Mouse (Mus musculus): ENCODE data around the gene Cnot6l. TPM values are rescaled to one million over a fixed set of nuclear protein-coding genes. Genes with fewer than 3 reads are reported as not detected.

Gene Cnot6l
- polyA plus RNA-seq, 1 experiment from 2014 or later: 20.0 TPM

DNA sequence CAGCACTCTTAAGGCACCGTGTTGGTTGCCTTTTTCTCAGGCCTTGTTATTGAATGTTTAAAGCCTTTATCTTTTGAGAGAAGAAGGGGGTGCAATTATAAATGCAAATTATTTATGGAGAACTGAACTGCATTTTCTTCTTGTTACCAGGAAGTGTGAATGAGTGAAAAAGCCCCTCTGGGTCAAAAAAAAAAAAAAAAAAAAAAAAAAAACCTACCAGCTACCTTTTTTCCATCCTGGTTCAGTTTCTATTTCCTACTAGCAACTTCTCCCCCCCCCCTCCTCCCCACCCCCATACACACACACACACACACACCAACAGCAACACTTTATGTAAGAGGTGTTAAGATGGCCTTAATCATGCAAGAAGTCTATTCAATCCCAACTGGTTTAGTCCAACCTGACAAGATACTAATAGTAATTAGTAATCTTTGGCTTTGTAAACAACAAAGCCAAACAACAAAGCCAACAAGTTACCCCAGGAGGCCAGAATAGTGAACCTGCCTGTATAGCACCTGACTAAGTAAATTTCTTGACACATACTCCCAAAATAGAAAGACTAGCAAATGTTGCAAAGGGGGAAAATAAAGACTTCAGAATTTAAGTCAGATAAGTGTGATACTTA, 463 bp downstream of the Cnot6l start:
- WGBS: 8% methylated on average over 1 of the region's 1 CpGs
- Histone ChIP-seq H3K4me3 (replicated peaks; ENCODE audit: low read length) (peak overlapping the region; percentile 95), H3K9me3 (ENCODE audit: control insufficient read depth, low read length) (no peaks in the 10 kb centered on the region), H3K4me2 (replicated peaks) (peak overlapping the region; percentile 80), H3K36me3 (replicated peaks; ENCODE audit: control insufficient read depth, insufficient read depth) (no peaks in the 10 kb centered on the region), H3K9ac (peak overlapping the region; percentile 94), H3K27ac (peak overlapping the region; percentile 98), H3K4me1 (replicated peaks; ENCODE audit: control insufficient read depth, insufficient read depth, low read length) (peaks cover 14% of the 10 kb centered on the region), H3K27me3 (ENCODE audit: control insufficient read depth, insufficient read depth, low read length) (no peaks in the 10 kb centered on the region)
- ATAC-seq (ENCODE audit: low FRiP score) (no peak), DNase-seq (ENCODE audit: low spot score) (no peak)

- peak overlapping the region; percentile 94 for H3K9ac ChIP-seq
- peak overlapping the region; percentile 98 for H3K27ac ChIP-seq
- H3K27me3 ChIP-seq (ENCODE audit: control insufficient read depth, insufficient read depth, low read length): no peaks in the 10 kb centered on the region
- peaks cover 14% of the 10 kb centered on the region for H3K4me1 ChIP-seq (replicated peaks; ENCODE audit: control insufficient read depth, insufficient read depth, low read length)
- H3K4me2 ChIP-seq (replicated peaks): peak overlapping the region; percentile 80
- H3K9me3 ChIP-seq (ENCODE audit: control insufficient read depth, low read length): no peaks in the 10 kb centered on the region
- no peaks in the 10 kb centered on the region for H3K36me3 ChIP-seq (replicated peaks; ENCODE audit: control insufficient read depth, insufficient read depth)
- ATAC-seq (ENCODE audit: low FRiP score) (peak; percentile 92), DNase-seq (ENCODE audit: low spot score) (peak; percentile 91)
- peak overlapping the region; percentile 95 for H3K4me3 ChIP-seq (replicated peaks; ENCODE audit: low read length)
- WGBS: under 1% methylated on average over 56 of the region's 56 CpGs
These were observed 1.3 kb downstream of the Cnot6l start for GRCm38 (mm10) chr5:96162399-96163331.

- H3K27me3 ChIP-seq (ENCODE audit: control insufficient read depth, insufficient read depth, low read length): no peaks in the 10 kb centered on the region
- DNase-seq (ENCODE audit: low spot score) (peak; percentile 33), ATAC-seq (ENCODE audit: low FRiP score) (peak; percentile 70)
- peak overlapping the region; percentile 95 for H3K4me3 ChIP-seq (replicated peaks; ENCODE audit: low read length)
- no peaks in the 10 kb centered on the region for H3K9me3 ChIP-seq (ENCODE audit: control insufficient read depth, low read length)
- H3K27ac ChIP-seq: peak overlapping the region; percentile 98
- peaks cover 14% of the 10 kb centered on the region for H3K4me1 ChIP-seq (replicated peaks; ENCODE audit: control insufficient read depth, insufficient read depth, low read length)
- peak overlapping the region; percentile 94 for H3K9ac ChIP-seq
- H3K36me3 ChIP-seq (replicated peaks; ENCODE audit: control insufficient read depth, insufficient read depth): no peaks in the 10 kb centered on the region
- H3K4me2 ChIP-seq (replicated peaks): peak overlapping the region; percentile 80
- under 1% methylated on average over 93 of the region's 114 CpGs for WGBS
These were observed 2.2 kb downstream of the Cnot6l start for GRCm38 (mm10) chr5:96161578-96162398.

GRCm38 (mm10) chr5:96161263-96161577, 2.8 kb downstream of the Cnot6l start:
- ATAC-seq (ENCODE audit: low FRiP score) (peak; percentile 28), DNase-seq (ENCODE audit: low spot score) (no peak)
- H3K27me3 ChIP-seq (ENCODE audit: control insufficient read depth, insufficient read depth, low read length): no peaks in the 10 kb centered on the region
- peak overlapping the region; percentile 98 for H3K27ac ChIP-seq
- H3K36me3 ChIP-seq (replicated peaks; ENCODE audit: control insufficient read depth, insufficient read depth): no peaks in the 10 kb centered on the region
- H3K9ac ChIP-seq: peak overlapping the region; percentile 94
- under 1% methylated on average over 37 of the region's 45 CpGs for WGBS
- H3K4me1 ChIP-seq (replicated peaks; ENCODE audit: control insufficient read depth, insufficient read depth, low read length): peaks cover 14% of the 10 kb centered on the region
- H3K4me3 ChIP-seq (replicated peaks; ENCODE audit: low read length): peak overlapping the region; percentile 95
- no peaks in the 10 kb centered on the region for H3K9me3 ChIP-seq (ENCODE audit: control insufficient read depth, low read length)
- H3K4me2 ChIP-seq (replicated peaks): peak overlapping the region; percentile 80

GRCm38 (mm10) chr5:96160467-96161262, 3.3 kb downstream of the Cnot6l start:
- Histone ChIP-seq H3K4me2 (replicated peaks) (peak overlapping the region; percentile 80), H3K27me3 (ENCODE audit: control insufficient read depth, insufficient read depth, low read length) (no peaks in the 10 kb centered on the region), H3K4me3 (replicated peaks; ENCODE audit: low read length) (peak overlapping the region; percentile 95), H3K9me3 (ENCODE audit: control insufficient read depth, low read length) (no peaks in the 10 kb centered on the region), H3K36me3 (replicated peaks; ENCODE audit: control insufficient read depth, insufficient read depth) (no peaks in the 10 kb centered on the region), H3K9ac (peak overlapping the region; percentile 94), H3K4me1 (replicated peaks; ENCODE audit: control insufficient read depth, insufficient read depth, low read length) (peaks cover 14% of the 10 kb centered on the region), H3K27ac (peak overlapping the region; percentile 98)
- DNase-seq (ENCODE audit: low spot score) (peak; percentile 48), ATAC-seq (ENCODE audit: low FRiP score) (no peak)
- under 1% methylated on average over 48 of the region's 50 CpGs for WGBS

DNA sequence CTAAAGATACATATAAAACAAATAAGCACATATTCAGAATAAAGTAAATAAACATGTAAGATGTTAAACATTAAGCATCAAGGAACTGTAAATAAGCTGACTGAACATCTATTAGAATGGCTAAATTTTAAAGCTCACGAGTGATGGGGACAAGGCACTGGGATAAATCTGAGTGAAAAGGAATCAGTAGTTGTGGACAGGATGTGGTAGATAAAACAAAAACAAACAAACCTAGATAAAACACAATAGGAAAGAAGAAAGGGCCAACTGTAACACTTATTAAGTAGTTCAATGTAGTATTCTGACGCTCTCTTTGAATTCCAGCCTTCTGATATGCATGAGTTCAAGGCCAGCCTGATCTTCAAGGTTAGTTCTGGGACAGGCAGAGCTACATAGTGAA, 21.6 kb downstream of the Cnot6l start:
- Histone ChIP-seq H3K9ac (no peak overlapping the region), H3K27me3 (ENCODE audit: control insufficient read depth, insufficient read depth, low read length) (no peaks in the 10 kb centered on the region), H3K4me2 (replicated peaks) (no peak overlapping the region), H3K36me3 (replicated peaks; ENCODE audit: control insufficient read depth, insufficient read depth) (no peaks in the 10 kb centered on the region), H3K9me3 (ENCODE audit: control insufficient read depth, low read length) (no peaks in the 10 kb centered on the region), H3K4me1 (replicated peaks; ENCODE audit: control insufficient read depth, insufficient read depth, low read length) (no peaks in the 10 kb centered on the region; the same call in 1 of the 2 replicates), H3K4me3 (replicated peaks; ENCODE audit: low read length) (no peak overlapping the region), H3K27ac (no peak overlapping the region)
- DNase-seq (ENCODE audit: low spot score) (no peak), ATAC-seq (ENCODE audit: low FRiP score) (no peak)
- 84% methylated on average over 2 of the region's 2 CpGs for WGBS

DNA sequence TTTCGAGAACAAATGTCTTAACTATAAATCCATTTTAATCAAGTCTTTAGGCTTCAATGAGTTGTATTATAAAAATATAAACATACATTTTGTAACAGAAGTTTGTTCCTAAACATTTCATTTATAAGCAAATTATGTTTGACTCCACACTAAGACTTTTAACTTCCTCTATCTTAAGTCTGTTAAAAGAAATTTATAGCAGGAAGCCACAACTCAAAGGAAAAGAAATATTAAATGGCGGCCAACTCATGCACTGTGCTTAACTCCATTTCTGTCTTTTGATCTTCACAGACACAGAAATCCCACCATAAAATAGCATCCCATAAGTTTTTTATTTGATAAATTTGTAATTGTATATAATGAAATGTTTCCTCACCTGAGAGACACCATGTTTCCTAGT, 33.3 kb downstream of the Cnot6l start:
- H3K4me3 ChIP-seq (replicated peaks; ENCODE audit: low read length): no peak overlapping the region
- no peak overlapping the region for H3K4me2 ChIP-seq (replicated peaks)
- 0 out of 2 replicates have a peak, but pooled peaks cover 6% of the 10 kb centered on the region for H3K4me1 ChIP-seq (replicated peaks; ENCODE audit: control insufficient read depth, insufficient read depth, low read length)
- DNase-seq (ENCODE audit: low spot score) (no peak), ATAC-seq (ENCODE audit: low FRiP score) (no peak)
- no peaks in the 10 kb centered on the region for H3K9me3 ChIP-seq (ENCODE audit: control insufficient read depth, low read length)
- no peaks in the 10 kb centered on the region for H3K27me3 ChIP-seq (ENCODE audit: control insufficient read depth, insufficient read depth, low read length)
- no peak overlapping the region for H3K27ac ChIP-seq
- 97% methylated on average over 2 of the region's 2 CpGs for whole genome bisulfite sequencing
- H3K9ac ChIP-seq: no peak overlapping the region
- H3K36me3 ChIP-seq (replicated peaks; ENCODE audit: control insufficient read depth, insufficient read depth): peaks cover 25% of the 10 kb centered on the region

DNA sequence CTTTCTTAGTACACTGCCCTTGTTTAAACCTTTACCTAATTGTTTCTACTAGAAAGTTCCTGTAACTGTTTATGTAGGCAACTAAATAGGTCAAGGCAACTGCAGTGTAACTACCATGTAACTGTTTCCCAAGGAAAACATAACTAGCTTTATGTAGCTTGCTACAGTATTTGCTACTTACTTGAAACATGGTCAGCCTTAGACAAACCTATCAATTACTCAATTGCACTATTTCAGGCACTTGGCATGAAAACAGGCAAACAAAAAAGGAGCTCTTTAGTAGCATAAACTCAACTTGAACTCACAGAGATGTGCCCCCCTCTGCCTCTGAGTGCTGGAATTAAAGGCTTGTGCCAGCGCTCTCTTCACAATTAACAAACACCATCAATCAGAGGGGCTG, 37.1 kb downstream of the Cnot6l start:
- H3K4me3 ChIP-seq (replicated peaks; ENCODE audit: low read length): no peak overlapping the region
- WGBS: 90% methylated on average over 1 of the region's 1 CpGs
- no peak for ATAC-seq (ENCODE audit: low FRiP score)
- H3K27ac ChIP-seq: no peak overlapping the region
- H3K27me3 ChIP-seq (ENCODE audit: control insufficient read depth, insufficient read depth, low read length): no peaks in the 10 kb centered on the region
- no peaks in the 10 kb centered on the region for H3K9me3 ChIP-seq (ENCODE audit: control insufficient read depth, low read length)
- no peak for DNase-seq (ENCODE audit: low spot score)
- no peak overlapping the region for H3K9ac ChIP-seq
- peaks cover 18% of the 10 kb centered on the region for H3K36me3 ChIP-seq (replicated peaks; ENCODE audit: control insufficient read depth, insufficient read depth)
- no peak overlapping the region for H3K4me2 ChIP-seq (replicated peaks)
- H3K4me1 ChIP-seq (replicated peaks; ENCODE audit: control insufficient read depth, insufficient read depth, low read length): no peaks in the 10 kb centered on the region
